Mouse (Mus musculus): Measurements from ENCODE around the gene Btbd9. TPM values are rescaled to one million over a fixed set of nuclear protein-coding genes. Genes with fewer than 3 reads are reported as not detected.

The Btbd9 gene
- total and polyA plus RNA-seq, 2 experiments from 2014 or later, result 85.5 to 138 TPM

DNA sequence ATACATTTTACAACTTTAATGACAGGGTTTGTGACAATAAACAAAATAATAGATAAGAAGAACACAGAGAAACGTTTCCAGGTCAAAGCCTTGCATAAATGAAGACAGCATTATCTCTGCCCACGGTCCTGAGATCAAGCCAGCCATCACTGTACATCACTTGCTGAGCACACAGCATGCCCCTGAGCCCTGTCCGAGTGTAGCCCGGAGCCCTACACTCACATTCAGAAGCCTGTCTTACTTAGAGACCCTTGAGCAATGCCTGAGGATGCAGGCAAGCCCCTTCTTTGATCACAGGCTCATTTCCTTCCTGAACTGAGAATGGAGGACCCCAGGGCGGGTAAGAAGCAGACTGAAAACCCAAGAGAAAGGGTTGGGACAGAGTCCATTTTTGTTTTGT, 240.0 kb downstream of the Btbd9 start:
- no peak for ATAC-seq (ENCODE audit: low FRiP score)
- Histone ChIP-seq H3K27me3 (ENCODE audit: insufficient read depth, low read length) (no peaks in the 10 kb centered on the region), H3K27ac (ENCODE audit: low read depth, low read length) (no peak overlapping the region), H3K4me2 (ENCODE audit: low read depth, low read length, poor library complexity, severe bottlenecking) (no peak overlapping the region), H3K4me1 (ENCODE audit: insufficient read depth, low read length) (no peaks in the 10 kb centered on the region), H3K4me3 (ENCODE audit: low read depth, low read length) (no peak overlapping the region), H3K9ac (replicated peaks; ENCODE audit: low read length, poor library complexity, severe bottlenecking) (no peak overlapping the region), H3K9me3 (ENCODE audit: low read length) (no peaks in the 10 kb centered on the region), H3K36me3 (ENCODE audit: insufficient read depth, low read length) (no peaks in the 10 kb centered on the region)
- WGBS, result 57% methylated on average over 5 of the region's 5 CpGs
- TF ChIP-seq CTCF (IDR thresholded peaks at IDR 0.05), result no peak
- DNase-seq (ENCODE audit: low spot score), result no peak

DNA sequence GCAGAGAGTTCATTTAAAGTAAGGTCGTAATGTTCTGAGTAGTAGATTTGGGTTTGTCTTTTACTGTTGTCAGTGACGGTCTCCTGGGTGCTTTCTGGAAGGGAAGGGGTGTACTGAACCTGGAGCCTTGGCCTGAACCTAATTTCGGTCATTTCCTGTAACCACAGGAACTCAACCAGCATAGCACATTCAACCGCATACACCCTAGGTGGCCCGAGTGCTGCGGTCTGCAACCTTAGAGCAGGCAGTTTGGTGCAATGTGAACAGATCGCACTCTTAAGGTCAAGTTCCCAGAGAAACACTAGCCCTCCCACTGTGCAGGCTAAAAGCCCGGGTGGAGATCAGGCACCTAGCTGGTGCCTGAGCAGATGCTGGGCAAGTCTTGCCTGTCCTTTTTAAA, 240.5 kb downstream of the Btbd9 start:
- no peak overlapping the region for H3K4me2 ChIP-seq (ENCODE audit: low read depth, low read length, poor library complexity, severe bottlenecking)
- no peak for TF ChIP-seq CTCF (IDR thresholded peaks at IDR 0.05)
- H3K9ac ChIP-seq (replicated peaks; ENCODE audit: low read length, poor library complexity, severe bottlenecking), result no peak overlapping the region
- H3K9me3 ChIP-seq (ENCODE audit: low read length), result no peaks in the 10 kb centered on the region
- DNase-seq (ENCODE audit: low spot score), result no peak
- no peak overlapping the region for H3K4me3 ChIP-seq (ENCODE audit: low read depth, low read length)
- H3K27ac ChIP-seq (ENCODE audit: low read depth, low read length), result no peak overlapping the region
- no peaks in the 10 kb centered on the region for H3K27me3 ChIP-seq (ENCODE audit: insufficient read depth, low read length)
- no peaks in the 10 kb centered on the region for H3K4me1 ChIP-seq (ENCODE audit: insufficient read depth, low read length)
- ATAC-seq (ENCODE audit: low FRiP score), result no peak
- no peaks in the 10 kb centered on the region for H3K36me3 ChIP-seq (ENCODE audit: insufficient read depth, low read length)
- WGBS, result 64% methylated on average over 8 of the region's 8 CpGs

DNA sequence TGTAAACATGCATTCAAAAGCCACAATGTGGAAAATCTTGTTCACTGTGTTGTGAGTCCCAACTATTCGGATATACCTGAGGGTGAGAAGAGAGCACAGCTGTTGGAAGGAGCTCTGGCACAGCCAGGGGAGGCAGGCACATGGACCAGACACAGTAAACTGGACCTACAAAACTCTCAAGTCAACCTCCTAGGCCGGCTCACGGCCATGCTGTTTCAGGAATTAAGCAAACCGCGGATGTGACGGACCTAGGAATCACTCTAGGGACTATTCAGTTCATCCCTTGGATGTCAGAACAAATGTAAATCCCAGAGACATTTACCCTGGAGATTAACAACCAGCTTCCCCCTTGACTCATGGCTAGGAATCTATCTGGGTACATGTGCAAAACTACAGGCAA, 242.0 kb downstream of the Btbd9 start:
- ATAC-seq (ENCODE audit: low FRiP score) (no peak), DNase-seq (ENCODE audit: low spot score) (no peak)
- WGBS, result 72% methylated on average over 6 of the region's 6 CpGs
- H3K4me3 ChIP-seq (ENCODE audit: low read depth, low read length), result no peak overlapping the region
- no peaks in the 10 kb centered on the region for H3K36me3 ChIP-seq (ENCODE audit: insufficient read depth, low read length)
- no peak for TF ChIP-seq CTCF (IDR thresholded peaks at IDR 0.05)
- H3K4me2 ChIP-seq (ENCODE audit: low read depth, low read length, poor library complexity, severe bottlenecking), result no peak overlapping the region
- H3K4me1 ChIP-seq (ENCODE audit: insufficient read depth, low read length), result no peaks in the 10 kb centered on the region
- H3K9ac ChIP-seq (replicated peaks; ENCODE audit: low read length, poor library complexity, severe bottlenecking), result no peak overlapping the region
- H3K27ac ChIP-seq (ENCODE audit: low read depth, low read length), result no peak overlapping the region
- H3K9me3 ChIP-seq (ENCODE audit: low read length), result no peaks in the 10 kb centered on the region
- H3K27me3 ChIP-seq (ENCODE audit: insufficient read depth, low read length), result no peaks in the 10 kb centered on the region

DNA sequence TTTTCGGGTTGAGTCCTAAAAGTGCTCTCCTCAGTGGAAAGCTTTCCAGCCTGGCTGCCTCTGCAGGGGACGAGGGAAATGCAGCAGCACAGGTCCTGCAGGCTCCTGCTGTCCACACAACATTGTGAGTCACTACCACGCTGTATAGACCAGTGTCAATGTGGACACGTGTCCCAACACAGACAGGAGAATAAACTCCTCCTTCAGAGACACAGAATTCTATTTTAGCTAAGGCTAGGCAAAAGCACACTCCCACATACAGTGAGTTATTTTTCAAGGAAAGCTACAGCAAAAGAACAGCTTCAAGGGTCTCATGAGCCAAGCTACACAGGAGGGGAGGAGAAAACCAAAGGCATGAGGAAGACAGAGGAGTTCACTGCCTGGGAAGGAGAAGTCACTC, 243.2 kb downstream of the Btbd9 start:
- ATAC-seq (ENCODE audit: low FRiP score) (no peak), DNase-seq (ENCODE audit: low spot score) (no peak)
- Histone ChIP-seq H3K4me1 (ENCODE audit: insufficient read depth, low read length) (no peaks in the 10 kb centered on the region), H3K4me3 (ENCODE audit: low read depth, low read length) (no peak overlapping the region), H3K9me3 (ENCODE audit: low read length) (no peaks in the 10 kb centered on the region), H3K36me3 (ENCODE audit: insufficient read depth, low read length) (no peaks in the 10 kb centered on the region), H3K27ac (ENCODE audit: low read depth, low read length) (no peak overlapping the region), H3K4me2 (ENCODE audit: low read depth, low read length, poor library complexity, severe bottlenecking) (no peak overlapping the region), H3K27me3 (ENCODE audit: insufficient read depth, low read length) (no peaks in the 10 kb centered on the region), H3K9ac (replicated peaks; ENCODE audit: low read length, poor library complexity, severe bottlenecking) (no peak overlapping the region)
- TF ChIP-seq CTCF (IDR thresholded peaks at IDR 0.05), result no peak
- WGBS, result 88% methylated on average over 4 of the region's 4 CpGs

DNA sequence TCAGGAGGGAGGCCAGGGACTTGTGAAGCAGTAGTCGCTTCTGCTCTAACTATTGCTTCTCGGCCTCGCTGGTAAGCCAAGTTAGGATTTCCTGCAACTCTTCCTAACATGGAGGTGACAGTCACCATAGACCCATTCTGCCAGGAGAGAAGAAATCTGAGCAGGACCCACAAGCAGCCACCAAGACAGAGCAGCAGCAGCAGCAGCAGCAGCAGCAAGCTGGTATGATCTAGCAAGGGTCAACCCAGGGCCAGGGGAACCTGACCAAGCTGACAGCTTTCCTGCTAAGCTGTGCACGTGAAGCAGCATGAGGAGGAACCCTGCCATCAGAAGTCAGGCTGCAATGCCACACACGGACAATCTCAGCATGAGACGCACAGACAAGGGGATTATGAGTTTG, 244.9 kb downstream of the Btbd9 start:
- ATAC-seq (ENCODE audit: low FRiP score), result no peak
- H3K4me3 ChIP-seq (ENCODE audit: low read depth, low read length), result no peak overlapping the region
- no peak overlapping the region for H3K4me2 ChIP-seq (ENCODE audit: low read depth, low read length, poor library complexity, severe bottlenecking)
- no peak for DNase-seq (ENCODE audit: low spot score)
- WGBS, result 66% methylated on average over 6 of the region's 6 CpGs
- no peaks in the 10 kb centered on the region for H3K4me1 ChIP-seq (ENCODE audit: insufficient read depth, low read length)
- no peak for TF ChIP-seq CTCF (IDR thresholded peaks at IDR 0.05)
- no peaks in the 10 kb centered on the region for H3K27me3 ChIP-seq (ENCODE audit: insufficient read depth, low read length)
- H3K36me3 ChIP-seq (ENCODE audit: insufficient read depth, low read length), result no peaks in the 10 kb centered on the region
- H3K9ac ChIP-seq (replicated peaks; ENCODE audit: low read length, poor library complexity, severe bottlenecking), result no peak overlapping the region
- H3K27ac ChIP-seq (ENCODE audit: low read depth, low read length), result no peak overlapping the region
- no peaks in the 10 kb centered on the region for H3K9me3 ChIP-seq (ENCODE audit: low read length)

DNA sequence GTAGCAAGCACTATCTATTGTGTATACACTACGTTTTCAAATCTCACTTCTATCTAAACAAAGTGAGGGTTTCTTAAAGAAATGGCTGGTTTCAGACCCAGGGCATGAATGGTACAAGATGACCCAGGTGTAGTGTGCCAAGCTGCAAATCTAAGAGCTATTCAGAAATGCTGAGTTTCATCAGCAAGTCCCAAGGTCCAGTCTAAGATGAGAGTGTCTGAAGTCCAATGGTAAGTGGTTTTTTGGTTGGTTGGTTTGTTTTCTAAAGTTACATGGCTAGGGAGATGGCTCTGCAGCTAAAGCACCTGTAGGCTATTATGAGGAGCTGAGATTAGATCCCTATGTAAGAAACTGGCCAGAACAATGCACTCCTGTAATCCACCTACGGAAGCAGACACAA, 246.8 kb downstream of the Btbd9 start:
- TF ChIP-seq CTCF (IDR thresholded peaks at IDR 0.05), result no peak
- H3K9me3 ChIP-seq (ENCODE audit: low read length), result no peaks in the 10 kb centered on the region
- DNase-seq (ENCODE audit: low spot score), result no peak
- no peak overlapping the region for H3K4me2 ChIP-seq (ENCODE audit: low read depth, low read length, poor library complexity, severe bottlenecking)
- no peak overlapping the region for H3K4me3 ChIP-seq (ENCODE audit: low read depth, low read length)
- 85% methylated on average over 2 of the region's 2 CpGs for WGBS
- no peaks in the 10 kb centered on the region for H3K4me1 ChIP-seq (ENCODE audit: insufficient read depth, low read length)
- no peak for ATAC-seq (ENCODE audit: low FRiP score)
- no peaks in the 10 kb centered on the region for H3K36me3 ChIP-seq (ENCODE audit: insufficient read depth, low read length)
- H3K9ac ChIP-seq (replicated peaks; ENCODE audit: low read length, poor library complexity, severe bottlenecking), result no peak overlapping the region
- no peaks in the 10 kb centered on the region for H3K27me3 ChIP-seq (ENCODE audit: insufficient read depth, low read length)
- no peak overlapping the region for H3K27ac ChIP-seq (ENCODE audit: low read depth, low read length)

DNA sequence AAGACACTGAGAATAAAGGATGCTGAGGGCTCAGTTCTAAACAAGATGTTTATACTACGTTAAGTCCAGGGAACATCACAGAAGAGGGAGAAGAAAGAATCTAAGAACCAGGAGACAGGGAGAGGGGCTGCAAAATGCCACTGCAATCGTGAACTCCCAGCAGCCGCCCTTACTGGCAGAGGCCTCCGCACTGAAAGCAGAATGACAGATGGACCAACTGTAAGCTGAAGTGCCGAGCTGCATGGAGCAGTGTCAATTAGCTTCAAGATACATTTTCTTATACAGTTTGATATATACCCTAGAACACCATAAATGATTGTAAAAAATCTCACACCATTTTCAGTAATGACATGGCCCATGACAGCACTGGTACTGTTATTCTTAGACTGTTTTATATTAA, 247.4 kb downstream of the Btbd9 start:
- Histone ChIP-seq H3K27me3 (ENCODE audit: insufficient read depth, low read length) (no peaks in the 10 kb centered on the region), H3K9ac (replicated peaks; ENCODE audit: low read length, poor library complexity, severe bottlenecking) (no peak overlapping the region), H3K9me3 (ENCODE audit: low read length) (no peaks in the 10 kb centered on the region), H3K36me3 (ENCODE audit: insufficient read depth, low read length) (no peaks in the 10 kb centered on the region), H3K27ac (ENCODE audit: low read depth, low read length) (no peak overlapping the region), H3K4me1 (ENCODE audit: insufficient read depth, low read length) (no peaks in the 10 kb centered on the region), H3K4me2 (ENCODE audit: low read depth, low read length, poor library complexity, severe bottlenecking) (no peak overlapping the region), H3K4me3 (ENCODE audit: low read depth, low read length) (no peak overlapping the region)
- DNase-seq (ENCODE audit: low spot score) (no peak), ATAC-seq (ENCODE audit: low FRiP score) (no peak)
- 59% methylated on average over 5 of the region's 5 CpGs for WGBS
- TF ChIP-seq CTCF (IDR thresholded peaks at IDR 0.05), result no peak

All from midbrain, postnatal 0 days (tissue).